Mouse (Mus musculus) retina, adult 2 months (tissue): ENCODE data around the gene Por.

Experiments used
- DNase-seq: peaks from one replicate; pipeline ENCODE4 v3.0.0-alpha.2; 2012; ENCODE audit warnings: low read depth, low spot score

Por gene

DNA sequence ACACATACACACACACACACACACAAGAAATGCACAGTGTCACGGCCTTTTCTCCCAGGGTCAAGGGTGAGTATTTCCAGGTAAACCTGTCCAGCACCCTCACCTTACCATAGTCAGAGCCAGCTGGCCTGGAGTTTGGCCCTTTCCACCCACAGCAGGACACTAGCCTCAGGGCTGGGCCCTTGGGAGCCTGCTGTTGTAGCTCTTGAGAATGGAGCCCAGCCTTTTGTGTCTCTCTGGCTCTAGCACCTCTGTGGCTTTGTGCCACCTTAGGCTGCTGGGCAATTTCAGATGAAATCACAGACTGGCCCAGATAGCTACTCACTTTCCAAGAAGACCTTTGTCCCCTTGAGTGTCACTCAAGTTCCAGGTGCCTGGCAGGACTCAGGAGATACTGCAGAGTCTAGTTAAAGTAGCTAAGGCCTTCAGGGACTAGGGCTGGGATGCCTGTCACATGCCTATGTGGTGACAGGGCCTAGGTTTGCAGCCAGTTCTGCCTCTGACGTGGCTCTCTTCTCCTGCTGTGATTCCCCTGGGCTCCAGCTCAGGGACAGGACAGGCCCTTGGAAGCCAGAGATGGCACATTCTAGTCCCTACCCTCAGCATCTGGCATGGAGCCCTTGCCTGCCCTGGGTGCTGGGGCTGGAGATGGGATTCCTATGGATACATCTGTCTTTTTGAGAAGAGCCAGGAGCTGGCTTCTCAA is 57.0 kb downstream of the Por start:
- no peak for DNase-seq

DNA sequence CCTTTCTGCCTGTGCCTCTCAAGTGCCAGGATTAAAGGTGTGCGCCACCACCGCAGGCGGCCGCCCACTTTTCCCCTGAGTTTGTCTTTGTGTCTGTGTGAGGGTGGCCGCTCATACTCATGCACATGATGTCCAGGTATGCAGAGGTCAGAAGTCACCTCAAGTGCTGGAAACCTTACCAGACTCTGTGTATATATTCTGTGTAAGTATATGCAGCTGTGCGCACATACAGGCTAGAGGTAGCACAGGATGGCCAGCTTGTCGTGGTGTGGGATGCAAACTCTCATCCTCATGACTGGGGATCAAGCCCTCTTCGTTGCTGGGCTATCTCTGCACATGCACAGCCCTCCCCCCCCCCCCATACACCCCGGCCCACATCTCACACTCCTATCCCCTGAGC is 58.0 kb downstream of the Por start:
- DNase-seq = no peak

GRCm38 (mm10) chr5:135728361-135728760 is 58.5 kb downstream of the Por start:
- DNase-seq = no peak

DNA sequence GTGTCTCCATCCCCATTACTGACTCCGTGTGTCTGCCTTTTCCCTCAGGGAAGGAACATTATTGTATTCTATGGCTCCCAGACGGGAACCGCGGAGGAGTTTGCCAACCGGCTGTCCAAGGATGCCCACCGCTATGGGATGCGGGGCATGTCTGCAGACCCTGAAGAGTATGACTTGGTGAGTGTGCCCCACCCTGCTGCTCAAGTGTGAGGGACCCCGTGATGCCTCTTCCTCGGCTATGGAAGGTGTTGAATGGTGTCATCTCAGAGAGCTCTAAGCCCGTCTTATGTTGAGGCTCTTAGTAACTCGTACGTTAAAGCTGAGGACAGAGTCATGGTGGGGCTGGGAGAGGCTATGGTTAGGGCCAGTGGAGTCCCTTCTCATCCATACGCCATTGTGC is 59.5 kb downstream of the Por start:
- no peak for DNase-seq

GRCm38 (mm10) chr5:135730278-135730677 is 60.4 kb downstream of the Por start:
- no peak for DNase-seq

DNA sequence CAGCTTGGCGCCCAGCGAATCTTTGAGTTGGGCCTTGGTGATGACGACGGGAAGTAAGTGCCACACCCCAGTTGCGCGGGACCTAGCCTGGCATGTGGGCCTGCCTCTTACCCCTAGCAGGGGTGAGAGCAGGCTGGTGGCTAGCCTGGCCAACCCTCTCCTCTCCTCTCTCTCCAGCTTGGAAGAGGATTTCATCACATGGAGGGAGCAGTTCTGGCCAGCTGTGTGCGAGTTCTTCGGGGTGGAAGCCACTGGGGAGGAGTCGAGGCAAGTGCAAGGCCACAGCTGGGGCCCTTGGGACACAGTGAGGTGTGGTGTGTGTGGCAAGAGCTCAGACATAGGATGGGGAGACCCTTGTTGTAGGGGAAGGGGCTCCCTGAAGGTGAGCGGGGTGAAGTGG is 61.1 kb downstream of the Por start:
- DNase-seq = no peak

GRCm38 (mm10) chr5:135731322-135731721 is 61.5 kb downstream of the Por start:
- DNase-seq = no peak

- DNase-seq = no peak
These were observed 63.2 kb downstream of the Por start for GRCm38 (mm10) chr5:135733071-135733470.

- DNase-seq = no peak
These were observed 64.3 kb downstream of the Por start for GRCm38 (mm10) chr5:135734057-135734680.

- no peak for DNase-seq
These were observed 65.9 kb downstream of the Por start for GRCm38 (mm10) chr5:135735741-135736140.

- DNase-seq = no peak
These were observed 66.7 kb downstream of the Por start for GRCm38 (mm10) chr5:135736544-135736943.

- DNase-seq = no peak
These were observed 67.3 kb downstream of the Por start for GRCm38 (mm10) chr5:135737154-135737553.

GRCm38 (mm10) chr5:135738266-135738665 is 68.4 kb downstream of the Por start:
- no peak for DNase-seq

DNA sequence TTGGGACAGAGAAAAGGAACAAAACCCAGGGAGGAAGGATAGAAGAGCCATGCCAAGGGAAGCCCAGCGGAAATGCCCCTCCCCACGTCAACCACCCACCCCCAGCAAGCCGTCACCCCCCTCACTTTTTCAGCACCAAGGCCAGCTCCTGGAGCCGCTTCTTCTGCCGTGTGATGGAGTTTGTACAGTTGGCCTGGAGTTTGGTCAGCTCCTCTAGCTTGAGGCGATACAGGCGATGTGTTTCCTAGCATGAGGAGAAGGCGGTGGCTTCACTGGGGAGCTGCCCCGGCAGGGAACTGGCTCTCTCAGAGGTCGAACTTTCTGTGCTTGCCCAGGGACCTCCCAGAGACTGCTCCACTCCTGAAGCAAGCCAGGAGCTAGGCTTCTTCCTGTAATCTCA is 72.3 kb downstream of the Por start:
- no peak for DNase-seq

DNA sequence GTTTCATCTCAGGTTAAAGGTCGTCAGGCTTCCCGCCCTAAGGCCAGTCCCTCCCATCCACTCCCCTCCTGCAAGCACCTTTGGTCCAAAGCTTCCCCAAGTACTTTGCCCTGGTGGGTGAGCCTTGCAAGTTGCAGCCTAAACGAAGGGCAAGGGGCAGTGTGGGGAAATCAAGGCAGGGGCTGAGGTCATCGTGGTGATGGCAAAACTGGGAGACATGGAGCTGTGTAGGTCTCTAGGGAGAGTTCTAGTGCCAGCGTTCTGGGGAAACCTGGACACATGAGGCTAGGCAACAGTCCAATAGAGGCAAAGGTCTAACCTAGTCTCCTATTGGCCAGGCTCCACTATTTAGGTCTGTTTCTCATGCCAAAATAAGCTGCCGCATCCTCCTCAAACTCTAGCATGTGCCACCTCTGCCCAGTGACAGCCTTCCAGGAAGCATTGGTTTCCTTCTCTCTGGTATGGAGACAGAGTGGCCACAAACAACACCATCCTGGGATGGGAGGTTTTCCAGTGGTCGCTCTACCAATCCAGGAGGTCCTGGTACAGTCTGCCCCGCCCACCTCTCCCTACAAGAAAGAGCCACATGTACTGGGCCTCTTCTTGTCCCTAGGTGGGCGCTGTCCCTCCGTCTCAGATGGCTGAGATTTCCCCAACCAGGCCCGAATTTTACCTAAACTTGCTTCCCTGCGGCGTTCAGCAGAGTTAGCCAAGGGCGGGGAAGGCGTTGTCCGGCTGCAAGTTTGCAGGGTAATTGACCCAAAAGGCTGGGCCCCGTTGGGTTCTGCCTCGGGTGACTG is 73.3 kb downstream of the Por start:
- no peak for DNase-seq

- peak; percentile 79 for DNase-seq
These were observed 74.1 kb downstream of the Por start, which contains the start of gene Tmem120a for GRCm38 (mm10) chr5:135743741-135744609. Gene Tmem120a, minus strand, starts transcription at chr5:135744448.

- no peak for DNase-seq
These were observed 74.9 kb downstream of the Por start for GRCm38 (mm10) chr5:135744742-135745141.

DNA sequence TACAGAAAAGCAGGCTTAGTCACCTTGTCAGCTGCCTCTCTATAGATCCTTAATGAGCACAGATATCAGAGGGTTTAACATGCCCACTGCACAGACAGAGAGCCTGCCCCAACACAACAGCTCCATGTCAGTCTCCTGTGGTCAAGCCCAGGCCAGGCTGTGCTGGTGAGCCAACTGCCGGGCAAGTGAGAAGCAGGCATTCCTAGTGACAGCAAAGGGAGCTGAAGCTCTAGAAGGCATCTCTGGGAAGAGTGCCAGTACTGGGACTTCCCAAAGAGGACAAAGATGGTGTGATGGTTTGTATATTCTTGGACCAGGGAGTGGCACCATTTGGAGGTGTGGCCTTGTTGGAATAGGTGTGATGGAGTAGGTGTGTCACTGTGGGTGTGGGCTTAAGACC is 81.2 kb downstream of the Por start:
- DNase-seq = no peak

- DNase-seq = no peak
These were observed 81.8 kb downstream of the Por start for GRCm38 (mm10) chr5:135751595-135751994.

- DNase-seq = no peak
These were observed 92.0 kb downstream of the Por start for GRCm38 (mm10) chr5:135761881-135762280.

- peak; percentile 50 for DNase-seq
These were observed 93.7 kb downstream of the Por start for GRCm38 (mm10) chr5:135763526-135763925.

DNA sequence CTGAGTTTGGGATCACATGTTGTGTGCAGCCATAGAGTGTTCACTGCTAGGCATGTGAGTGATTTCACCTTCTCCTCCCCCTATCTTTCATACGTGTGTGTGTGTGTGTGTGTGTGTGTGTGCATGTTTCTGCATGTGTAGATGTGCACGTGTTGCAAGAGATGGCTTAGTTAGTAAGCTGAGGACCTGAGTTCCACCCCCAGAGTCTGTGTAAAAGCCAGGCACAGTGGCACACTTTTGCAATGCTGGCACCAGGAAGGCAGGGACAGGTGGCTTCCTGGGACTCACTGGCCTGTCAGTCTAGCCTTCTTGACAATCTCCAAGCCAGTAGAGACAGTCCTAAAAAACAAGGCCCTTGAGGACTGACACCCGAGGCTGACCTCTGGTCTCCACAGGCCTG is 95.1 kb downstream of the Por start:
- DNase-seq = no peak
